Mouse (Mus musculus): ENCODE data around the gene Gm13279. TPM values are rescaled to one million over a fixed set of nuclear protein-coding genes. Genes with fewer than 3 reads are reported as not detected.

The Gm13279 gene
- polyA plus RNA-seq, 1 experiment, result not detected

DNA sequence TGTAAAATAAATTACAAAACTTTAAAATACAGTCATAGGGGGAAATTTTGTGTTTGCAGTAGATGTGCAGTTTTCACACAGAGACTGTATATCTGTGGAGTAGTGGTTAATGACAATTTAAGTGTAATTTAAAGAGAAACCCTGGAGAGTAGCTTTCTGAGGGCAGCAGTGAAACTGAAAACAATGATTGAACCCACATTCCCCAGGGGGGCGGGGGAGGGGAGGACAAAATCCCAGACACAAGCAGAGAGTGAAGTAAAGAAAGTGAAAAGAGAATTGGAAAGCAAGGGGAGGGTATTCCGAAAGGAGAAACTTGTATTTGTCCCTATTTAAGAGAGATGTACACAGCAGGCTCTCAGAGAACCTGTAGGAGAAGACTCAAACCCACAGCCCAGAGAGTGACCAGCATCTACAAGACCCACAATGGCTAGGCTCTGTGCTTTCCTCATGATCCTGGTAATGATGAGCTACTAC, 44.3 kb downstream of the Gm13279 start, which contains the start of gene Ifna4:
Ifna4 (plus strand) TSS at position 424 of the 474 bp plus-strand sequence.
- no peak within 1 kb of the TSS for H3K27ac ChIP-seq (ENCODE audit: control insufficient read depth, insufficient read depth, low read length)
- no peak for DNase-seq

DNA sequence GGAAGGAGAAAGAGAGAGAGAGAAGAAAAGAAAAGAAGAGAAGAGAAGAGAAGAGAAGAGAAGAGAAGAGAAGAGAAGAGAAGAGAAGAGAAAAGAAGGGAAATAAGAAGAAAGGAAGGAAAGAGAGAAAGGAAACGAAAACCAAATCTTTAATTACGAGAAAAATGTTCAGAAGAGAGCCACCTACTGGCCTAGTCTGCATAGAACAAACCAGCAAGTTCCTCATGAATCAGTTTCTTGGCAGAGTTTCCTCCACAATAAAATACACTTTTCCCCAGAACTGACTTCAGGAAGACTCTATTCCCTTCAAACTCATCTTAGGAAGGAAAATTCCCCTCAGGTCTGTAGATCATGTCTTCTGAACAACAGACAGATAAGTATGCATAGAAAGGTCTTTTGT, 48.1 kb downstream of the Gm13279 start:
- no peak for DNase-seq

More for the DNA sequence above, 44.3 kb downstream of the Gm13279 start, which contains the start of gene Ifna4:
- Histone ChIP-seq H3K4me3 (ENCODE audit: control insufficient read depth, insufficient read depth, low read length) (no peak within 1 kb of the TSS), H3K27me3 (ENCODE audit: control insufficient read depth, insufficient read depth, low read length) (no peaks in the 10 kb centered on the region), H3K36me3 (ENCODE audit: control insufficient read depth, insufficient read depth, low read length) (no peaks in the 10 kb centered on the region), H3K4me1 (replicated peaks; ENCODE audit: control insufficient read depth, insufficient read depth, low read length) (no peaks in the 10 kb centered on the region)
- TF ChIP-seq POLR2A (IDR thresholded peaks at IDR 0.05; ENCODE audit: control insufficient read depth, extremely low read depth, insufficient read depth, low read length, poor library complexity), result no peak
- TF ChIP-seq CTCF (IDR thresholded peaks at IDR 0.05; ENCODE audit: borderline replicate concordance, control insufficient read depth, extremely low read depth, insufficient read depth, low read length, poor library complexity), result no peak
- 89% methylated on average over 2 of the region's 2 CpGs for WGBS

More for the DNA sequence above, 48.1 kb downstream of the Gm13279 start:
- H3K4me1 ChIP-seq (replicated peaks; ENCODE audit: control insufficient read depth, insufficient read depth, low read length), result no peaks in the 10 kb centered on the region
- H3K4me3 ChIP-seq (ENCODE audit: control insufficient read depth, insufficient read depth, low read length), result no peak overlapping the region
- no peak for TF ChIP-seq CTCF (IDR thresholded peaks at IDR 0.05; ENCODE audit: borderline replicate concordance, control insufficient read depth, extremely low read depth, insufficient read depth, low read length, poor library complexity)
- no peak for TF ChIP-seq POLR2A (IDR thresholded peaks at IDR 0.05; ENCODE audit: control insufficient read depth, extremely low read depth, insufficient read depth, low read length, poor library complexity)
- H3K27me3 ChIP-seq (ENCODE audit: control insufficient read depth, insufficient read depth, low read length), result no peaks in the 10 kb centered on the region
- WGBS, result 42% methylated on average over 2 of the region's 2 CpGs
- no peaks in the 10 kb centered on the region for H3K36me3 ChIP-seq (ENCODE audit: control insufficient read depth, insufficient read depth, low read length)
- no peak overlapping the region for H3K27ac ChIP-seq (ENCODE audit: control insufficient read depth, insufficient read depth, low read length)

Other genes with a start within 250 kb of the Gm13279 start
- not detected in 2 replicates for gene Ifna15, start 239.2 kb upstream of the Gm13279 start, polyA plus RNA-seq (2012; rRNA removed)
- not detected in 2 replicates for gene Ifna14, start 225.6 kb upstream of the Gm13279 start, polyA plus RNA-seq (2012; rRNA removed)
- not detected in 2 replicates for gene Ifna9, start 205.0 kb upstream of the Gm13279 start, polyA plus RNA-seq (2012; rRNA removed)
- not detected in 2 replicates for gene Ifna12, start 194.0 kb upstream of the Gm13279 start, polyA plus RNA-seq (2012; rRNA removed)
- gene C87499, start 163.0 kb upstream of the Gm13279 start, polyA plus RNA-seq (2012; rRNA removed), result not detected in 2 replicates
- gene Ifna13, start 152.9 kb upstream of the Gm13279 start, polyA plus RNA-seq (2012; rRNA removed), result not detected in 2 replicates
- not detected in 2 replicates for gene Ifna16, start 120.5 kb upstream of the Gm13279 start, polyA plus RNA-seq (2012; rRNA removed)
- gene Ifna2, start 113.5 kb upstream of the Gm13279 start, polyA plus RNA-seq (2012; rRNA removed), result not detected in 2 replicates
- gene Ifnab, start 106.0 kb upstream of the Gm13279 start, polyA plus RNA-seq (2012; rRNA removed), result 0.17 TPM in 1 of 2 replicates, not detected in the other
- 0.86 and 1.5 TPM in 2 replicates for gene Gm26566, start 75.6 kb upstream of the Gm13279 start, polyA plus RNA-seq (2012; rRNA removed)
- gene Klhl9, start 74.9 kb upstream of the Gm13279 start, polyA plus RNA-seq (2012; rRNA removed), result 21.3 and 29.3 TPM in 2 replicates
- not detected in 2 replicates for gene Gm13271, start 42.5 kb upstream of the Gm13279 start, polyA plus RNA-seq (2012; rRNA removed)
- gene Gm13283, start 37.3 kb upstream of the Gm13279 start, polyA plus RNA-seq (2012; rRNA removed), result 0.07 and 0.08 TPM in 2 replicates
- not detected in 2 replicates for gene Gm13290, start 23.6 kb upstream of the Gm13279 start, polyA plus RNA-seq (2012; rRNA removed)
- not detected in 2 replicates for gene Gm13289, start 20.5 kb upstream of the Gm13279 start, polyA plus RNA-seq (2012; rRNA removed)
- not detected in 2 replicates for gene Gm13272, start 17.5 kb upstream of the Gm13279 start, polyA plus RNA-seq (2012; rRNA removed)
- 0.16 TPM in 1 of 2 replicates, not detected in the other for gene Ifnz, start 15.3 kb upstream of the Gm13279 start, polyA plus RNA-seq (2012; rRNA removed)
- gene Gm13276, start 11.7 kb upstream of the Gm13279 start, polyA plus RNA-seq (2012; rRNA removed), result not detected in 2 replicates
- gene Gm13277, start 8.8 kb upstream of the Gm13279 start, polyA plus RNA-seq (2012; rRNA removed), result not detected in 2 replicates
- gene Gm13278, start 5.8 kb upstream of the Gm13279 start, polyA plus RNA-seq (2012; rRNA removed), result not detected in 2 replicates
- not detected in 2 replicates for gene Gm13275, start 2.9 kb upstream of the Gm13279 start, polyA plus RNA-seq (2012; rRNA removed)
- not detected in 2 replicates for gene Gm13285, start 2.3 kb downstream of the Gm13279 start, polyA plus RNA-seq (2012; rRNA removed)
- not detected in 2 replicates for gene Gm13287, start 5.9 kb downstream of the Gm13279 start, polyA plus RNA-seq (2012; rRNA removed)
- gene Gm13288, start 8.1 kb downstream of the Gm13279 start, polyA plus RNA-seq (2012; rRNA removed), result not detected in 2 replicates
- gene Ifna7, start 18.8 kb downstream of the Gm13279 start, polyA plus RNA-seq (2012; rRNA removed), result not detected in 2 replicates
- gene Ifna11, start 22.6 kb downstream of the Gm13279 start, polyA plus RNA-seq (2012; rRNA removed), result not detected in 2 replicates
- not detected in 2 replicates for gene Ifna6, start 30.0 kb downstream of the Gm13279 start, polyA plus RNA-seq (2012; rRNA removed)
- gene Ifna5, start 38.1 kb downstream of the Gm13279 start, polyA plus RNA-seq (2012; rRNA removed), result not detected in 2 replicates
- not detected in 2 replicates for gene Ifna4, start 44.5 kb downstream of the Gm13279 start, polyA plus RNA-seq (2012; rRNA removed)
- gene Ifna1, start 52.7 kb downstream of the Gm13279 start, polyA plus RNA-seq (2012; rRNA removed), result not detected in 2 replicates
- not detected in 2 replicates for gene Ifne, start 82.8 kb downstream of the Gm13279 start, polyA plus RNA-seq (2012; rRNA removed)

Data from thymus, adult 2 months (tissue).